8 mouse cellular contexts compared by ENCODE assay signal in genomic region chr9:66591851-66592645, GRCm38 (mm10). TPM values are rescaled to one million over a fixed set of nuclear protein-coding genes. Genes with fewer than 3 reads are reported as not detected.
DNase-seq lines count a peak whose midpoint lies in the region; ATAC-seq and TF ChIP-seq lines count a peak whose summit lies in the region.

No protein-coding gene starts in this region.

- TF ChIP-seq CTCF in left cerebral cortex, adult 2 months (IDR thresholded peaks at IDR 0.05), result no peak
- TF ChIP-seq CTCF in hindbrain, postnatal 0 days (IDR thresholded peaks at IDR 0.05; ENCODE audit: low read depth), result no peak
- no peak for TF ChIP-seq CTCF in liver, embryonic 14.5 days (IDR thresholded peaks at IDR 0.05; ENCODE audit: low read depth)

- intact Hi-C loops in left cerebral cortex, adult 2 months (cut with DNase I), result loop anchor here (5.0 to 10.0 kb wide), 3 partner anchors 80 to 327 kb away; partner anchors contain the start of gene Fbxl22

- peak overlapping the region; percentile 84 for H3K27ac ChIP-seq in left cerebral cortex, adult 2 months
- H3K27ac ChIP-seq in hindbrain, postnatal 0 days, result peak overlapping the region; percentile 90
- H3K27ac ChIP-seq in liver, embryonic 14.5 days, result peak overlapping the region; percentile 34
- peak overlapping the region; percentile 89 for H3K27ac ChIP-seq in neural tube, embryonic 15.5 days (replicated peaks)

- H3K27me3 ChIP-seq in hindbrain, postnatal 0 days (ENCODE audit: insufficient read depth, low read length), result no peaks in the 10 kb centered on the region
- H3K27me3 ChIP-seq in liver, embryonic 14.5 days (ENCODE audit: control insufficient read depth, insufficient read depth, low read length), result no peaks in the 10 kb centered on the region
- no peaks in the 10 kb centered on the region for H3K27me3 ChIP-seq in neural tube, embryonic 15.5 days (replicated peaks)

- no peaks in the 10 kb centered on the region for H3K9me3 ChIP-seq in hindbrain, postnatal 0 days (ENCODE audit: low read length)
- no peaks in the 10 kb centered on the region for H3K9me3 ChIP-seq in liver, embryonic 14.5 days (ENCODE audit: control insufficient read depth, low read length)
- no peaks in the 10 kb centered on the region for H3K9me3 ChIP-seq in neural tube, embryonic 15.5 days (replicated peaks)

- no peak for TF ChIP-seq EP300 in liver, embryonic 14.5 days (IDR thresholded peaks at IDR 0.05; ENCODE audit: low read depth)

- H3K4me3 ChIP-seq in left cerebral cortex, adult 2 months, result peak overlapping the region; percentile 73
- H3K4me3 ChIP-seq in hindbrain, postnatal 0 days (ENCODE audit: low read length), result peak overlapping the region; percentile 96
- peak overlapping the region; percentile 90 to 96 for H3K4me3 ChIP-seq in liver, embryonic 14.5 days (ENCODE audit: insufficient read depth in 1 of 2, low read depth in 2 of 2, low read length in 2 of 2)
- peak overlapping the region; percentile 79 for H3K4me3 ChIP-seq in neural tube, embryonic 15.5 days (replicated peaks)

- H3K9ac ChIP-seq in hindbrain, postnatal 0 days (replicated peaks; ENCODE audit: low read length), result peak overlapping the region; percentile 93
- peak overlapping the region; percentile 94 for H3K9ac ChIP-seq in liver, embryonic 14.5 days (replicated peaks)
- peak overlapping the region; percentile 88 for H3K9ac ChIP-seq in neural tube, embryonic 15.5 days (replicated peaks)

- H3K4me1 ChIP-seq in hindbrain, postnatal 0 days (ENCODE audit: insufficient read depth, low read length), result peaks cover 5% of the 10 kb centered on the region
- peaks cover 4 to 23% of the 10 kb centered on the region in 2 experiments for H3K4me1 ChIP-seq in liver, embryonic 14.5 days (replicated peaks; ENCODE audit: control insufficient read depth in 2 of 2, insufficient read depth in 2 of 2, low read length in 1 of 2)
- H3K4me1 ChIP-seq in neural tube, embryonic 15.5 days, result peaks cover 44% of the 10 kb centered on the region

- under 1% methylated on average over 68 of the region's 83 CpGs for WGBS in hindbrain, postnatal 0 days
- under 1% methylated on average over 58 of the region's 83 CpGs for WGBS in liver, embryonic 14.5 days (ENCODE audit: insufficient replicate concordance)
- under 1% methylated on average over 64 of the region's 83 CpGs for WGBS in neural tube, embryonic 15.5 days

- no peaks in the 10 kb centered on the region for H3K36me3 ChIP-seq in hindbrain, postnatal 0 days (ENCODE audit: insufficient read depth, low read length)
- no peaks in the 10 kb centered on the region for H3K36me3 ChIP-seq in liver, embryonic 14.5 days (replicated peaks; ENCODE audit: control insufficient read depth, insufficient read depth, low read depth)
- no peaks in the 10 kb centered on the region for H3K36me3 ChIP-seq in neural tube, embryonic 15.5 days

- H3K4me2 ChIP-seq in hindbrain, postnatal 0 days (ENCODE audit: low read depth, low read length), result peak overlapping the region; percentile 67
- peak overlapping the region; percentile 88 for H3K4me2 ChIP-seq in liver, embryonic 14.5 days (ENCODE audit: low read depth)
- H3K4me2 ChIP-seq in neural tube, embryonic 15.5 days, result peak overlapping the region; percentile 72

- ATAC-seq in hindbrain, postnatal 0 days, result peak; percentile 57
- peak; percentile 70 for ATAC-seq in liver, embryonic 14.5 days (ENCODE audit: insufficient read depth)
- peak; percentile 63 for ATAC-seq in neural tube, embryonic 15.5 days (ENCODE audit: low FRiP score)

- peak; percentile 22 to 38 for DNase-seq in left cerebral cortex, adult 2 months (ENCODE audit: extremely low spot score in 1 of 2, low spot score in 2 of 2)
- DNase-seq in left cerebral cortex, adult 8-10 months (ENCODE audit: low spot score in 2 of 2), result no peak
- peak; percentile 44 for DNase-seq in c-Kit-negative CD71-positive TER-119-positive erythroid progenitor cells, embryonic 14.5 days (ENCODE audit: low read depth, low spot score)
- peak; percentile 59 for DNase-seq in forelimb bud, embryonic 11.5 days (ENCODE audit: low read depth, low spot score)
- DNase-seq in hindbrain, postnatal 0 days (ENCODE audit: low spot score), result peak; percentile 56
- peak; percentile 33 to 40 (median 36) for DNase-seq in liver, embryonic 14.5 days (ENCODE audit: low read depth in 3 of 3, low spot score in 3 of 3)
- peak; percentile 59 to 71 for DNase-seq in thymus, postnatal 36 days

RNA-seq across cellular contexts. Expression of gene Usp3, which starts 0.9 kb away (rescaled TPM):
- 10 to 100 TPM; 32.5 to 40.0 TPM for total RNA-seq in left cerebral cortex, adult 2 months (2021)
- 10 to 100 TPM; 36.1 to 50.1 (median 42.7) TPM for total RNA-seq in left cerebral cortex, adult 8-10 months (2022)
- 27.2 and 28.4 TPM in 2 replicates for total RNA-seq in hindbrain, postnatal 0 days (2014; rRNA removed)
- 39.6 and 46.8 TPM in 2 replicates for polyA plus RNA-seq in hindbrain, postnatal 0 days (2015; fragmentation: Nextera tagmentation; extraction: Ambion mirVana)
- polyA plus RNA-seq in liver, embryonic 14.5 days (2012; rRNA removed), result 3.6 and 6.7 TPM in 2 replicates
- polyA plus RNA-seq in liver, embryonic 14.5 days (2014; fragmentation: Nextera tagmentation; extraction: Ambion mirVana), result 14.8 TPM in 2 replicates
- polyA plus RNA-seq in neural tube, embryonic 15.5 days (2015; fragmentation: Nextera tagmentation; extraction: Ambion mirVana), result 51.2 and 57.0 TPM in 2 replicates

Comparison
In these comparisons a context has a peak if more than half of its experiments do, and no peak if none do; other contexts are left out.
1. DNase-seq: peak in left cerebral cortex, adult 2 months (2 of 2), c-Kit-negative CD71-positive TER-119-positive erythroid progenitor cells, embryonic 14.5 days (single experiment), forelimb bud, embryonic 11.5 days (single experiment), hindbrain, postnatal 0 days (single experiment), liver, embryonic 14.5 days (3 of 3) and thymus, postnatal 36 days (2 of 2); none in left cerebral cortex, adult 8-10 months (0 of 2).
2. H3K27ac ChIP-seq: peak in every context shown above with its lines; median percentile 90 in hindbrain, postnatal 0 days; 89 in neural tube, embryonic 15.5 days; 84 in left cerebral cortex, adult 2 months; 34 in liver, embryonic 14.5 days.
3. Peak in every context shown above with its lines, with median percentiles within 50 percentile points of each other: H3K4me3 ChIP-seq, ATAC-seq, H3K4me2 ChIP-seq and H3K9ac ChIP-seq.